Mouse (Mus musculus): ENCODE data around the gene Cux2. TPM values are rescaled to one million over a fixed set of nuclear protein-coding genes. Genes with fewer than 3 reads are reported as not detected.

Cux2 gene
- polyA plus RNA-seq, 1 experiment = not detected

- no peaks in the 10 kb centered on the region for H3K9me3 ChIP-seq
- peaks cover 100% of the 10 kb centered on the region for H3K4me1 ChIP-seq
- peaks cover 100% of the 10 kb centered on the region for H3K36me3 ChIP-seq (replicated peaks; ENCODE audit: low read length)
- H3K4me3 ChIP-seq (replicated peaks) = peak overlapping the region; percentile 85
- H3K27me3 ChIP-seq (replicated peaks) = no peaks in the 10 kb centered on the region
- no peak for TF ChIP-seq FLI1 (IDR thresholded peaks at IDR 0.05; ENCODE audit: low read length)
- no peak for TF ChIP-seq GATA1 (IDR thresholded peaks at IDR 0.05; ENCODE audit: borderline replicate concordance, low read length)
These were observed 227.0 kb downstream of the Cux2 start for GRCm38 (mm10) chr5:121822786-121823505.

DNA sequence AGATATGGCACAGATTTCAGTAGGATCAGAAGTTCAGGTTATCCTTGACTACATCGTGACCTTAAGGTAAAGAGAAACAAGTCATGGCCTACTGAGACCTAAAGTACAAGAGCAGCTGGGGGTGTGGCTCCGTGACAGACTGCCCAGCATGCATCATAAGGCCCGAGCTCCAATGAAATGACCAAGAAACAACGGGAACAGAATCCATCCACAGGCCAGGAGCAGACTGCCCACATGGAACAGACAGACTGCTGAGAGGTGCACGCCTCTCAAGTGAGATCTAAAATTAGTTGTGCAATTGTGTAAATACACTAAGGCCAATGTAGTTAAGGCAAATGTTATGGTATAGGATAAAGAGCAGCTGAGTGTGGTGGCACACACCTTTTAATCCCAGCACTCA lies 228.3 kb downstream of the Cux2 start:
- no peak overlapping the region for H3K4me3 ChIP-seq (replicated peaks)
- peaks cover 100% of the 10 kb centered on the region for H3K36me3 ChIP-seq (replicated peaks; ENCODE audit: low read length)
- H3K4me1 ChIP-seq = peaks cover 100% of the 10 kb centered on the region

GRCm38 (mm10) chr5:121821116-121821515 lies 228.8 kb downstream of the Cux2 start:
- no peaks in the 10 kb centered on the region for H3K27me3 ChIP-seq (replicated peaks)
- no peak for TF ChIP-seq FLI1 (IDR thresholded peaks at IDR 0.05; ENCODE audit: low read length)
- H3K4me3 ChIP-seq (replicated peaks) = peak overlapping the region; percentile 59
- H3K4me1 ChIP-seq = peaks cover 100% of the 10 kb centered on the region
- H3K36me3 ChIP-seq (replicated peaks; ENCODE audit: low read length) = peaks cover 100% of the 10 kb centered on the region
- no peaks in the 10 kb centered on the region for H3K9me3 ChIP-seq

More for the DNA sequence above, 228.3 kb downstream of the Cux2 start:
- H3K27me3 ChIP-seq (replicated peaks) = no peaks in the 10 kb centered on the region
- H3K9me3 ChIP-seq = no peaks in the 10 kb centered on the region
- no peak for TF ChIP-seq GATA1 (IDR thresholded peaks at IDR 0.05; ENCODE audit: borderline replicate concordance, low read length)
- TF ChIP-seq FLI1 (IDR thresholded peaks at IDR 0.05; ENCODE audit: low read length) = no peak

- TF ChIP-seq GATA1 (IDR thresholded peaks at IDR 0.05; ENCODE audit: borderline replicate concordance, low read length) (no peak), FLI1 (IDR thresholded peaks at IDR 0.05; ENCODE audit: low read length) (no peak)
- H3K9me3 ChIP-seq = no peaks in the 10 kb centered on the region
- peaks cover 100% of the 10 kb centered on the region for H3K36me3 ChIP-seq (replicated peaks; ENCODE audit: low read length)
- peaks cover 100% of the 10 kb centered on the region for H3K4me1 ChIP-seq
- peak overlapping the region; percentile 79 for H3K4me3 ChIP-seq (replicated peaks)
- no peaks in the 10 kb centered on the region for H3K27me3 ChIP-seq (replicated peaks)
These were observed 229.2 kb downstream of the Cux2 start for GRCm38 (mm10) chr5:121820657-121821056.

- H3K36me3 ChIP-seq (replicated peaks; ENCODE audit: low read length) = peaks cover 100% of the 10 kb centered on the region
- H3K4me1 ChIP-seq = peaks cover 100% of the 10 kb centered on the region
- peak overlapping the region; percentile 67 for H3K4me3 ChIP-seq (replicated peaks)
- TF ChIP-seq GATA1 (IDR thresholded peaks at IDR 0.05; ENCODE audit: borderline replicate concordance, low read length) = no peak
- TF ChIP-seq FLI1 (IDR thresholded peaks at IDR 0.05; ENCODE audit: low read length) = no peak
- H3K9me3 ChIP-seq = no peaks in the 10 kb centered on the region
- H3K27me3 ChIP-seq (replicated peaks) = no peaks in the 10 kb centered on the region
These were observed 229.7 kb downstream of the Cux2 start for GRCm38 (mm10) chr5:121820161-121820560.

DNA sequence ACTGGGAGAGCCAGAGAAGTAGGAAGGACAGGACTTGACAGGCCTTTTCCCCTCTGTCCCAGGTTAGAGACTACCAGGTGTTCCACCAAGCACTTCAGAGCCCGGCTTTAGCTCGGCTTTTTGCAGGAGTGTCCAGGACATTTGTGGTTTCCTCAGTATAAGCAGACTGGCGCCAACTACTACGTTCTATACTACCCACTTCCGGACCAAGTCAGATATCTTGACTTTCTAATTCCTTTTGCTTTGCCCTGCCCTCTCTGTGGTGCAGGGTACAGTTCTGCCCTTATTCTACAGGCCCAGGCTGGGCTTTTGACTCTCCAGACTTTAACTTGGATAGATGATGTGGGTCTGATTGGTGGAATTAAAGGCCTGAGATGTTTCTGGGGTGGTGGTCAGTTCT lies 230.3 kb downstream of the Cux2 start:
- no peak for TF ChIP-seq GATA1 (IDR thresholded peaks at IDR 0.05; ENCODE audit: borderline replicate concordance, low read length)
- no peak; the same call in 1 of the 2 replicates for TF ChIP-seq FLI1 (IDR thresholded peaks at IDR 0.05; ENCODE audit: low read length)
- Histone ChIP-seq H3K4me3 (replicated peaks) (peak overlapping the region; percentile 67), H3K27me3 (replicated peaks) (no peaks in the 10 kb centered on the region), H3K36me3 (replicated peaks; ENCODE audit: low read length) (peaks cover 99% of the 10 kb centered on the region), H3K9me3 (no peaks in the 10 kb centered on the region), H3K4me1 (peaks cover 99% of the 10 kb centered on the region)

GRCm38 (mm10) chr5:121818862-121819261 lies 231.0 kb downstream of the Cux2 start:
- Histone ChIP-seq H3K4me3 (replicated peaks) (peak overlapping the region; percentile 3), H3K27me3 (replicated peaks) (no peaks in the 10 kb centered on the region), H3K36me3 (replicated peaks; ENCODE audit: low read length) (peaks cover 99% of the 10 kb centered on the region), H3K4me1 (peaks cover 99% of the 10 kb centered on the region), H3K9me3 (no peaks in the 10 kb centered on the region)
- TF ChIP-seq GATA1 (IDR thresholded peaks at IDR 0.05; ENCODE audit: borderline replicate concordance, low read length) = no peak
- no peak for TF ChIP-seq FLI1 (IDR thresholded peaks at IDR 0.05; ENCODE audit: low read length)

DNA sequence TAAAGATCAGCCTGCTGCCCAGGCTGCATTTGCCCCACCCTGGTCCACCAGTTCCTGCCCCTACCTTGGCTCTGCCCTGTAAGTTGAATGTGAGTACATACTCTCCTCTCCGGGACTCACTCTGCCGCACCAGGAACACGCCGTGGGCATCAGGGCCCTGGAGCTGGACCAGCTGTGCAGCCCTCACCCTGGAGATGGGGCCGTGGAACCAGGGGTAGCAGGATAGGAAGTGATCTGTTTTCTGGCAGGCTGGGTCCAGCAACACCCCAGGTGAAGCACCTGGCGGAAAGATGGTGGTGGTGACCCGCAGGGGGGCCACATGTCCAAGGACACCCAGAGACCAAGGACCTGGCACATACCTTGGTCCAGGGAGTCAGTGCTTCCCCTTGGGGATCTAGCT lies 231.5 kb downstream of the Cux2 start:
- H3K9me3 ChIP-seq = no peaks in the 10 kb centered on the region
- peaks cover 99% of the 10 kb centered on the region for H3K36me3 ChIP-seq (replicated peaks; ENCODE audit: low read length)
- H3K4me1 ChIP-seq = peaks cover 99% of the 10 kb centered on the region
- TF ChIP-seq FLI1 (IDR thresholded peaks at IDR 0.05; ENCODE audit: low read length) = no peak
- TF ChIP-seq GATA1 (IDR thresholded peaks at IDR 0.05; ENCODE audit: borderline replicate concordance, low read length) = no peak
- no peak overlapping the region for H3K4me3 ChIP-seq (replicated peaks)
- no peaks in the 10 kb centered on the region for H3K27me3 ChIP-seq (replicated peaks)

- Histone ChIP-seq H3K36me3 (replicated peaks; ENCODE audit: low read length) (peaks cover 99% of the 10 kb centered on the region), H3K4me1 (peaks cover 99% of the 10 kb centered on the region), H3K27me3 (replicated peaks) (no peaks in the 10 kb centered on the region), H3K9me3 (no peaks in the 10 kb centered on the region), H3K4me3 (replicated peaks) (no peak overlapping the region)
- TF ChIP-seq GATA1 (IDR thresholded peaks at IDR 0.05; ENCODE audit: borderline replicate concordance, low read length) = no peak
- TF ChIP-seq FLI1 (IDR thresholded peaks at IDR 0.05; ENCODE audit: low read length) = no peak
These were observed 232.4 kb downstream of the Cux2 start for GRCm38 (mm10) chr5:121817551-121817950.

- no peak overlapping the region for H3K4me3 ChIP-seq (replicated peaks)
- TF ChIP-seq GATA1 (IDR thresholded peaks at IDR 0.05; ENCODE audit: borderline replicate concordance, low read length) (no peak), FLI1 (IDR thresholded peaks at IDR 0.05; ENCODE audit: low read length) (no peak)
- H3K9me3 ChIP-seq = no peaks in the 10 kb centered on the region
- peaks cover 99% of the 10 kb centered on the region for H3K4me1 ChIP-seq
- H3K36me3 ChIP-seq (replicated peaks; ENCODE audit: low read length) = peaks cover 99% of the 10 kb centered on the region
- no peaks in the 10 kb centered on the region for H3K27me3 ChIP-seq (replicated peaks)
These were observed 233.3 kb downstream of the Cux2 start for GRCm38 (mm10) chr5:121816611-121817010.
